Mouse (Mus musculus) midbrain, embryonic 10.5 days (tissue): ENCODE data around the gene Arfgap2. TPM values are rescaled to one million over a fixed set of nuclear protein-coding genes. Genes with fewer than 3 reads are reported as not detected.

ENCODE experiments used
- DNase-seq: peaks from one replicate; pipeline ENCODE4 v3.0.0-alpha.2; 2017; ENCODE audit warnings: low spot score
- H3K27ac ChIP-seq: fragments of 300-500 bp; sonication (generic); replicated peaks from 2 replicates; pipeline ENCODE4 v1.5.1; 2016; ENCODE audit warnings: mild to moderate bottlenecking
- H3K27me3 ChIP-seq: fragments of 300-500 bp; sonication (generic); 2 replicates; pipeline ENCODE4 v1.6.1; 2016; ENCODE audit warnings: low read depth, mild to moderate bottlenecking; ENCODE audit not compliant: poor library complexity, severe bottlenecking
- H3K36me3 ChIP-seq: fragments of 300-500 bp; sonication (generic); 2 replicates; pipeline ENCODE4 v1.6.1; 2016; ENCODE audit warnings: mild to moderate bottlenecking, moderate library complexity
- H3K4me1 ChIP-seq: fragments of 300-500 bp; sonication (generic); 2 replicates; pipeline ENCODE4 v1.6.1; 2016
- H3K4me3 ChIP-seq: fragments of 300-500 bp; sonication (generic); 2 replicates; pipeline ENCODE4 v1.5.1; 2016; ENCODE audit warnings: mild to moderate bottlenecking, moderate library complexity
- H3K9me3 ChIP-seq: fragments of 300-500 bp; sonication (generic); replicated peaks from 2 replicates; pipeline ENCODE4 v1.6.1; 2016; ENCODE audit warnings: mild to moderate bottlenecking
- WGBS: fragments of 180-500 bp; shearing (Covaris S2); methylation state at CpG from one replicate; pipeline ENCODE4 v1.1.7; 2016; 5-methylcytosine and 5-hydroxymethylcytosine counted together
- polyA plus RNA-seq: library from polyadenylated mRNA; unstranded; fragments of >200 nt; fragmentation: Nextera tagmentation; extraction: Ambion mirVana; gene quantifications from 2 replicates; pipeline ENCODE4 v1.2.1, GENCODE M21; 2016

The Arfgap2 gene
- polyA plus RNA-seq, 1 experiment from 2014 or later = 99.0 TPM

DNA sequence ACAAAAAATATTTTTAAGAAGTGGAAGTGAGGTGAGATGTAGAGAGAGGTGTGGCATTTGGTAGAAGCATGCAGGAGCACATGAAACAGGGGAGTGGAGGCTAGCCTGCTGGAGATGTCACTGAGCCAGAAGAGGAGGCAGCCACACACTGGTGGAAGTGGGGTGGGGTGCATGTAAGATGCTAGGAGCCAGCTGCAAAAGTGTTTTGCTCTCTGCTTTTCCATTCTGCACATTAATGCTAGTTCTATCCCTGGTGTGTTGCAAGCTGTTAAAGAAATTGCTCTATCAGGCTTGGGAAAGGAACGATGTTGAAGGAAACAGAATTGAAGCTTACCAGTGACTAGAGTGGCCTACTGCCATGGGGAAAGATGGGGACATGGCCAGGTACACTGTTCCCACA, 59.6 kb downstream of the Arfgap2 start:
- H3K36me3 ChIP-seq = no peaks in the 10 kb centered on the region
- H3K4me3 ChIP-seq = no peak overlapping the region
- peaks cover 6% of the 10 kb centered on the region; the same call in 1 of the 2 replicates for H3K27me3 ChIP-seq
- peaks cover 51% of the 10 kb centered on the region for H3K4me1 ChIP-seq
- no peak for DNase-seq
- H3K9me3 ChIP-seq = 0 out of 2 replicates have a peak, but pooled peaks cover 3% of the 10 kb centered on the region
- H3K27ac ChIP-seq = peak overlapping the region; percentile 79
- WGBS = 84% methylated on average over 1 of the region's 1 CpGs

DNA sequence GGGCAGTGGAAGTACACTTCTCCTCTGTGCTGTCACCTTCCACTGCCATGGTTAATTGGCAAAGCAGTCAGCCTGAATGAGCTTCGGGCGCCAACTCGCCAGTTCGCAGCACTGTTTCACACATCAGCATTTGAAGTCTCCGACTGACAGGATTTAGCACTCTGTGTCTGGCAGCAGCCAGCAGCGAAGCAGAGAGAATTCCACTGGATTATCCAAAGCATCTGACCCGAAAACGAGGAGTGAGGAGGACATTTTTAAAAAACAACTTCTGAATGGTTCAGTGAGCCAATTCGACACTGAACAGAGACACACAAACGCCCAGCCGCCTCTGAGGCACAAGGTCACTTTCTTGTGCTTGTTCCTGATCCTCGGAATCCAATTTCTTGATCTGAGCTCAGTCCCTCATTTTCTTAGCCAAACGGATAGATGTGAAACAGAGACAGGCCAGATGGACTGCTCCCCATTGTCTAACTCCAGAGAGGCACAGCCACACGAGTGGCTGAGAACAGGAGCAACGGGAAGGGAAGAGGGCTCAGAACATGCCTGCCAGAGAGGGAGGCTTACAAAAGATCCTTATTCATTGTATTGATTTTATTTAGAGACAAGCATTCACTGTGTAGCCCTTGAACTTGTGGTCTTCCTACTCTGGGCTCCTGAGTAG, 60.1 kb downstream of the Arfgap2 start:
- Histone ChIP-seq H3K36me3 (no peaks in the 10 kb centered on the region), H3K4me1 (peaks cover 56% of the 10 kb centered on the region), H3K9me3 (0 out of 2 replicates have a peak, but pooled peaks cover 3% of the 10 kb centered on the region), H3K27me3 (peaks cover 6% of the 10 kb centered on the region; the same call in 1 of the 2 replicates), H3K27ac (peak overlapping the region; percentile 79), H3K4me3 (no peak overlapping the region)
- 24% methylated on average over 15 of the region's 15 CpGs for WGBS
- DNase-seq = peak; percentile 54

Other genes with a start within 250 kb of the Arfgap2 start
- 1.7 and 2.0 TPM in 2 replicates for gene Rapsn, start 229.4 kb upstream of the Arfgap2 start, polyA plus RNA-seq
- gene Psmc3, start 211.0 kb upstream of the Arfgap2 start, polyA plus RNA-seq = 363 TPM in 2 replicates
- 20.5 and 26.3 TPM in 2 replicates for gene Slc39a13, start 194.6 kb upstream of the Arfgap2 start, polyA plus RNA-seq
- gene Spi1, start 182.6 kb upstream of the Arfgap2 start, polyA plus RNA-seq = 3.6 and 5.6 TPM in 2 replicates
- 0.02 TPM in 1 of 2 replicates, not detected in the other for gene Mybpc3, start 146.8 kb upstream of the Arfgap2 start, polyA plus RNA-seq
- gene Madd, start 81.1 kb upstream of the Arfgap2 start, polyA plus RNA-seq = 16.9 and 21.2 TPM in 2 replicates
- gene Nr1h3, start 62.1 kb upstream of the Arfgap2 start, polyA plus RNA-seq = 2.3 and 3.1 TPM in 2 replicates
- 28.3 and 35.3 TPM in 2 replicates for gene Acp2, start 62.1 kb upstream of the Arfgap2 start, polyA plus RNA-seq
- gene Ddb2, start 28.0 kb upstream of the Arfgap2 start, polyA plus RNA-seq = 7.9 and 9.4 TPM in 2 replicates
- 38.9 and 40.5 TPM in 2 replicates for gene Pacsin3, start 9.0 kb upstream of the Arfgap2 start, polyA plus RNA-seq
- 87.1 and 98.5 TPM in 2 replicates for gene 1110051M20Rik, start 179.7 kb downstream of the Arfgap2 start, polyA plus RNA-seq
- gene Lrp4, start 192.5 kb downstream of the Arfgap2 start, polyA plus RNA-seq = 7.0 and 7.1 TPM in 2 replicates